Mouse (Mus musculus) heart, postnatal 36 days (tissue): ENCODE measurements around the gene Srms. TPM values are rescaled to one million over a fixed set of nuclear protein-coding genes. Genes with fewer than 3 reads are reported as not detected.
A peak's percentile ranks its signal among the peaks of the same experiment; 100 is the strongest.
"Not testable (repeated sequence)": the region's sequence is repeated elsewhere in the genome, so short reads cannot be mapped to it uniquely, and the experiment has no call there.

Source experiments
- DNase-seq, 2 experiments: peaks; one replicate each; pipeline ENCODE4 v3.0.0; 2021 to 2022
- intact Hi-C: fragments of 180-260 bp; cut with DNase I; formaldehyde crosslinking; loops from one replicate; pipeline ENCODE4 v1.15.1; 2025
- total RNA-seq, 2 experiments: library from RNA; stranded (reverse); gene quantifications; 2 replicates each; pipeline ENCODE4 v1.2.3; 2021

The Srms gene
- total RNA-seq, 2 experiments from 2014 or later: 0.14 to 0.49 TPM

DNA sequence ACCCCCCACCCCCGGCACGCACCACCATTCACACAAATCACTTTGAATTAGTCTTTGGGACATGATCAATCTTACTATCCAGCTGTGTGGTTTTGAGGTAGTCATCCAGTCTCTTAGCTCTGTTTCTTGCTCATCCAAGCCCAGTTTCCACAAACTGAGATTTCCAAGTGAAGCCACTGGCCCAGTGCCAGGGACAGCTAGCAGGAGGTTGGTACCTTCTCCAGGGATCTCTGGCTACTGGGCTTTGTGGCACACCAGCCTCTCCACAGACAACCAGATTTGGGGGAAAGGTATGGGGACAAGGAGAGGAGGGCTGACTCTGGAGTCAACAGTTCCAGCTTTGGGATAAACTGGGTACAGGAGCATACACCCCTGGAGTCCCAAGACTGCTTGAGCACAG, 7.4 kb upstream of the Srms start:
- intact Hi-C loops: no loop called here
- no peak for DNase-seq

DNA sequence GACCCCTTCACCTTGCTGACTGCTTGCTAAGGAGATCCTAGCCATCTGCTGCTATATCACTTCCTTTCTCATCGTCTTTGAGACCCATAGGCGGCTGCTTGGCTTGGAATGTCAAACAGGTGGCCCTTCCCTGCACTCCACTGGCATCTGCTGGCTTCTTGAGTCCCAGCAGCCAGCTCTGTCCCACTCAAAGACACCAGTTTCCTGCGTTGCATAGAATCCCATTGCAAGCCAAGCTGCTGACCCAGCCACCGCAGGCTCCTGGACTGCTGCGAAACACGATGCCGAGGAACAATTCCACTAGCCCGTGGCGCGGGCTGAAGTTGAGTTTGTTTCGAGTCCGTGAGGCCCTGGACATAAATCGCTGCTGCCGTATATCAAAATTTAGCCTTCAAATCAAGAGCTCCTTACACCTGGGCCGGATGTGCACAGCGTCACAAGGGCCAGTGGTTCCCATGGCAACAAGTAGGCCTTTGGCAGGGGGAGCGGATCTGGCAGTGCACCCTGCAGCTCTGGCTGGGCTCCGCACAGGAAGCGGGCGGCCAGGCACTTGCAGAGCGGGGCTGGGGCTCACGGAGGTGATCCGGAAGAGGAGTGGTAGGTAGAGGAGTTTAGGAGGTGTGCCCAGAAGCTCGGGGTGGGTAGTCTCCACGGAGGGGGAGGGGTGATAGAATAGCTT, 6.7 kb upstream of the Srms start, which contains the start of gene Fndc11:
Gene Fndc11, plus strand, starts transcription at position 476 of the 679 bp plus-strand sequence.
- DNase-seq: peak; percentile 73 to 75
- intact Hi-C loops: loop anchor here (2.0 kb wide), 1 partner anchor 31 kb away; no protein-coding TSS in a partner anchor

DNA sequence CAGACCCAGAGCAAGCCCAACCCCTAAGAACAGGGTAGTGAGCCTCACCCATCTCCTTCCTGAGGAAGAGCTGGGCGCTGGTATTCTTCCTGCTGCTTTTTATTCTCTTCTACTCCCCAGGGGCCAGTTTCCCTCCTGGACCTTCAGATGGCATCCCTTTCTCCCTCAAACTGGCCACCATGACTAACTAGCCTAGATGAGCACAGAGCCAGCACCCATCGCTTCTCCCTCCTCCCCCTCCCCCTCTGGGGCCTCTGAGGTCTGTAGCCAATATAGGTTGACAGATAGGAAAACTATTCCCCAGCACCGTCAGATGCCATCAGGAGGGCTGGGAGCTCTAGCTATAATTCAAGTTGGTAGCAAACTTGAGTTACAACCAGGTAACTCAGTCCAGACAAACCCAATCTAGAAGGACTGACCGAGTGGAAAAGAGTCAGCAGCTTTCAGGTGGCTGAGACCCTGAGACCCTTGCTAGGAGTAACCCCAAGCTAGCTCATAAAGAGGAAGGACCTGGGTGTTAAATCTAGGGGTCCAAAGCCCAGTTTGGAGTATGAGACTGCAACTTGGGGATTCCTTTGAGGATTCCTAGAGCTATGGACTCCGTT, 6.0 kb upstream of the Srms start:
- DNase-seq: no peak
- intact Hi-C loops: loop anchor here (2.0 kb wide), 1 partner anchor 30 kb away; no protein-coding TSS in a partner anchor

DNA sequence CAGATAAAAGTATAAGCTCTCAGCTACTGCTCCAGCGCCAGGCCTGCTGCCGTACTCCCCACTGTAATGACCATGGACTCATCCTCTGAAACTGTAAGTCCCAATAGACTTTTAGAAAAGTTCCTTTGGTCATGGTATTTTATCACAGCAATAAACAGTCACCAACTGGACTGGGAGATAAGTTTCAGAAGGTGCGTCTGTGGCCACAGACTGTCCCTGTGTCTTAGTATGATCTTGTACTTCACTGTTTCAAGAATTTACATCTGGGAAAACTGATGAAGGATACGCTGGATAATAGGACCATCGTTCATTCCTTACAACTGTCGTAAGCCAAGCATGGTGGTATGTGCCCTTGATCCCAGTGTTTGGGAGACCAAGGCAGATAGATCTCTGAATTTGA, 3.1 kb upstream of the Srms start:
- no peak for DNase-seq
- intact Hi-C loops: no loop called here

DNA sequence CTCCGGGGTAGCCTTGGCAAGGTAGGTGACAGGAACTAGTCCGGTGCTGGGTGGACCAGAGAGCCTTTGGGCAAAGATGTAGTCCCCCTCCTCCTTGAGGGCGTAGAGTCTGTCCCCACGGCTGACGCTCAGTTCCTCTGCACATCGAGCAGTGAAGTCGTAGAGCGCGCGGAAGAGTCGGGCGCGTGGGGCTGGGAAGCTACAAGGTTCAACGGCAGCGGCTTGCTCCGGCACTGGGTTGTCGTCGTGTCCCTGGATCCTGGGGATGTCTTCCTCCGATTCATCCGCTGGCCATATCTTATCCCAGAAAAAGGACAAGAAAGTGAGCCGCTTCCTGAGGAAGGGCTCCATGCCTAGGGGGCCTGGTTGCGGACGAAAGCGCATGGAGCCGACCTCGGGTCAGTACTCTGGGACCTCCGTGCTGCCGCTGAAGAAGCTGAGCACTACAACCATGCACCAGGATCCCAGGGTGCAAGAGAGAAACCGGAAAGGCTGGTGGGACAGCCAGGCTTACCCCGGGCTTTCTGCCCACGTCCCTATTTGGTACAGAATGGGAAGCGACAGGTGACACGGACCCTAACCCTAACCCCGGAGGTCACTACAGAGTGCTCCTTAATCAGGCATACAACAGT, 480 bp downstream of the Srms start:
- intact Hi-C loops: no loop called here
- no peak for DNase-seq

DNA sequence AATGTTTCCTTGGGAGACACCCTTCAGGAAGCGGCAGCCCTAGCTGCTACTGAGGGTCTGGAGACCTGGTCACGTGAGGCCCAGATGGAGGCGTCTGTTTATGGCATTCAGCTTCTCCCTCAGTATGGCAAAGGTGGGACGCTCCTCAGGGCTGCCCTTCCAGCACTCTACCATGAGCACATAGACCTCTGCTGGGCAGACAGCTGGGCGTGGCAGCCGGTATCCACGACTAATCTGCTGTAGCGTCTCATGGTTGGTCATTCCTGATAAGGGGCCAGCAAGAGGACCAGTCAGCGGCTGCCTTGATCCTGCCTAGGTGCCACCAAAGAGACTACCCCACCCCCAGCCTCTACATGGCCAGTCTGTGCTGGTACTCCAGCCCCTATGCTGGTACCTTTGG, 6.9 kb downstream of the Srms start:
- no peak for DNase-seq

DNA sequence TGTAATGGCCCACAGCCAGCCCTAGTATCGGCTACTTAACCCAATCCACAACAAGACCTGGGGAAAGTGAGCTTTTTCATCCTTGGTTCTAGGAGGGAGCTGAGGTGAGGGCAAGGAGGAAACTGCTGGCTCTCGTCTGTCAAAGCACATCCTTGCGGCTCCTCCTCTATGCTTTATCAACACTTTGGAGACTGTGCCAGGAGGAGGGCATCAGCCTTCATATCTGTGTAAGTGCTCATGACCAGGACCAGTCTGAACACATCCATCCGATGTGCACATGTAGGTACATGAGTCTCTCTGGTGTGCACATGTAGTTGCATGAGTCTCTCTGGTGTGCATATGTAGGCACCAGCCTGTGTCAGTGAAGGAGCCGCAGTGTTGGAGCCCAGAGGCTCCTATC, 7.3 kb downstream of the Srms start:
- no peak for DNase-seq

More for the DNA sequence above, 6.9 kb downstream of the Srms start:
- intact Hi-C loops: no loop called here

DNA sequence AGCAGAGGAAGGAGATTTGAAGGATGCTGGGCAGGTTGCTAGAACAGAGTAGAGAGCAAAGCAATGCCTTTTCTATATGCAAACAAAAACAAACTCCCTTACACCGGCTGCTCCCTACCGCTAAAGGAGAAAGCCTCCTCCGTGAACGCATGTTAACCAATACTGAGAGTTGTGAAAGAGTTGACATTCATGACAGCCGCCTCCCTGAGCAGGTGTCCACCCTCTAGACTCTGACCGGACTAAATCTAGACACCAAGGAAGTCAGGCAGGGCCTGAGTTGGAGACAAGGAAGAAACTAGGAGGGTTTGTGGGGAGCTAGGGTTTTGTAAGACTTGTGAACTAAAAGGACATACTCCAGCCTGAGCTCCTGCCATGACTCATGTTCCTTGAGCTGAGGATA, 10.1 kb downstream of the Srms start:
- DNase-seq: no peak

More for the DNA sequence above, 7.3 kb downstream of the Srms start:
- intact Hi-C loops: no loop called here

DNA sequence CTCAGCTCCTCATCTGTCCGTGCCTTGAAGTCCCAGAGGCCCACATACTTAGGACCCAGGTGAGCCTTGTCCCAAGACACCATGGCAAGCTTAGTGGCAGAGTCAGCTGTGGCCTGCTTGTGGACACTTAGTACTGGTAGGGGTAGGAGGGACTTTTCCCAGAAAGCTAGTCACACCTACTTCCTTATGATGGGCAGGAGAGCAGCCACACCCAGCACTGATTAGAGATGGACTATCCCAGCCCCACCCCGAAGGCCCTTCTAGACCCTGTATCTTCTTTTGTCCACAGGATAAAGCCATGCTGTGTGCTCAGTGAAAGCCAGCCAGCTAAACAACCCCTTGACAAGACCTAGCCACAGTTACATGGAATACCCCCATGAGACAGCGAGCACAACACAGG, 10.6 kb downstream of the Srms start, which contains the start of gene Ptk6:
Gene Ptk6, minus strand, starts transcription at position 368 of the 400 bp plus-strand sequence.
- no peak for DNase-seq
- intact Hi-C loops: no loop called here

More for the DNA sequence above, 10.1 kb downstream of the Srms start:
- intact Hi-C loops: no loop called here

DNA sequence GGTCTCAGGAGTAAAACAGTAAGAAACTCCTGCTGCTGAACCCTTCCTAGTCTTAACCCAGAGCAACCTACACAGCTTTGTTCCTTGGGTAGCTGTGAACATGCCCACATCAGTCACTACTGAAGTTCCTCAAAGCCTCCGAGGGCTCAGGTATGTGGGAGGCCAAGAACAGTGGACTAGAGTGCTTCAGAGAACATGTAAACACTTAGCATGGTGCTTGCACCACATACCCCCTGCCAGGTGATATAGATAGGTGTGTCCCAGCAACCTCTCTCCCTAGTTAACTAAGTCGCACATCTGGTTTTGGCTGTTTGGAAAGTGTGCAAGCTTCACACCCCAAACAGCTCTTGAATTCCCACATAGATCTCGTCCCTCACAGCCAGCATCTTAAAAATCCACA, 11.4 kb downstream of the Srms start:
- no peak for DNase-seq
- intact Hi-C loops: no loop called here

DNA sequence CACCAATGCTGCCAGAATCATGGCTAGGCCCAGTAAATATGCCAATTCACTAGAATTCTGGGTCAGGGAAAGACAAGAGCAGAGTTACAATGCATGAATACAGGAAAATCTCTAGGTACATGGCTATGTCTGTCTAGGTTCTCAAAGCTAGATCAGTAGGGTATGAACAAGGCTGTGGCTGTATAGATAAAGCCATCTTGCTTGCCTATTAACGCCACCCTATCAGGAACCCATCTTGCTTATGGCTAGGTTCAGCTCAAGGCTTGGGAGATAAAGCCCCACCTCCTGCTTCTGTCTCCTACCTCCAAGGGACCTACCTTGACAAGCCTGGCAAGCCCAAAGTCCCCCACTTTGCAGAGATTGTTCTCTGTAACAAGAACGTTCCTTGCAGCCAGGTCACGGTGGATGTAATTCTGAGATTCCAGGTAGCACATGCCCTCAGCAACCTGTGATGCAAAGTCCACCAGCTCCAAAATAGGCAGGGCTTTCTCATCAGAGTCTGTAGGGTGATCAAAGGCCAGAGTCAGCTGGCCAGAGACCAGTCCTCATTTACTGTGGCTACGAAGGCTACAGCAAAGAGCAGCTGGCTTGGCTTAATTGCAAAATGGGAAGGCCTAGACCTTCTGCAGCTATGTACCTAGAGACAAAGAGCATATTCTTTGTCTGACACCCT, 16.2 kb downstream of the Srms start:
- DNase-seq: no peak
- intact Hi-C loops: no loop called here

DNA sequence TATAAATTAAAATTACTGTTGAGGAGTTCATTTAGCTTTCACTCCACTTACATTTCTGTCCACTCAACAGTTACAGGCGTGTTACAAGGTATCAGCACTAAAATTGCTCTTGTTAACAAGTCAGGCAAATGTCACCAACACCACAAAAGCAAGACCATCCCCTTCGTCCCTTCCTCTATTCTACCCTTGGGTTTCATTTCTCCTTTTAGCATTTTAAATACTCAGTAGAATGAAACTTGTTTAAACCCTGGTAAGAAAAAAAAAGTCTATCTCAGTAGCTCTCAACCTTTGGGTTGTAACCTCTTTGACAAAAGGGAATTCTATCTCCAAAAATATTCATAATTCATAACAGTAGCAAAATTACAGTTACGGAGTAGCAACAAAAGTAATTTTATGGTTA, 19.9 kb downstream of the Srms start:
- DNase-seq: no peak
- intact Hi-C loops: no loop called here

DNA sequence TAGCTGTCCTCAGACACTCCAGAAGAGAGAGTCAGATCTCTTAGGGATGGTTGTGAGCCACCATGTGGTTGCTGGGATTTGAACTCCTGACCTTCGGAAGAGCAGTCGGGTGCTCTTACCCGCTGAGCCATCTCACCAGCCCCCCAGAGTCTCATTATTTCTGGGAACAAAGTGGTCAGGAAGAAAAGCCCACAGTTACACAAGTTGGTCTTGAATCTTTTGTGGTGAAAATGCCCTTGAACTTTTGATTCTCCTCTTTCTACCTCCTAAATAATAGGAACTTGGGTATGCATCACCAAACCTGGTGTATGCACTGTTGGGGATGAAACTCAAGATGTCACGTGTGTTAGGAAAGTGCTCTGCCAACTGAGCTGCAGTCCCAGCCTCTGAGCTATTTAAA, 21.0 kb downstream of the Srms start:
- intact Hi-C loops: no loop called here
- DNase-seq: no peak

DNA sequence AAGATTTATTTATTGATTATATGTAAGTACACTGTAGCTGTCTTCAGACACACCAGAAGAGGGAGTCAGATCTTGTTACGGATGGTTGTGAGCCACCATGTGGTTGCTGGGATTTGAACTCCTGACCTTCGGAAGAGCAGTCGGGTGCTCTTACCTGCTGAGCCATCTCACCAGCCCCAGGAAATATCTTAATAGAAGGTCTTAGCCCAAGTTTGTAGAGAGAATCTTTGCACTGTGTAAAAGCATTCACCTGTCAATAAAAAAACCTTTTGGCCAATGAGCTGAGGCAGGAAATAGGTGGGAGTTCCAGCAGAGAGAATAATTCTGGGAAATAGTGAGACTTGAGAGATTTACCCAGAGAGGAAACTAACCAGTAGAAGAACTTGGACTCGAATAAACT, 21.6 kb downstream of the Srms start:
- DNase-seq, intact Hi-C loops: not testable (repeated sequence)

DNA sequence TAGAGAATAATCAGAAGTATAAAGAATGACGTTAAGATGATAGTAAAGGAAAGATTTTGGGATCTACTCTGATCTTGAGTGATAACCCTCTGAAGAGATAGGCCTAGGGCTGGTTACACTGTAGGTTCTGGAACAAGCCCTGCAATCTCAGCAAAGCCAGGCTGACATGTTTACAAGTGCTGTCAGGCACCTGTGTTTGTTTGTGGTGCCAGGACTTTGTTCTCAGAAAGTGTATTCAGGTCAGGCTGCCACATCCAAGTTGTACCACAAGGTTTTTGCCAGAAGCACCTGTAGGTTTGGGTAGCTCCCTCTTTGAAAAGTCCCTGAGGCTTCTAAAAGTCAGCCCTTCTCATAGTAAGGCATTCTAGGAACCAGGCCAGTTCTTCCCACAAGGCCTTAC, 23.7 kb downstream of the Srms start:
- intact Hi-C loops: loop anchor here (2.0 to 5.0 kb wide), 4 partner anchors 29 to 408 kb away; partner anchors contain the start of genes Rtel1 and Samd10
- no peak for DNase-seq

DNA sequence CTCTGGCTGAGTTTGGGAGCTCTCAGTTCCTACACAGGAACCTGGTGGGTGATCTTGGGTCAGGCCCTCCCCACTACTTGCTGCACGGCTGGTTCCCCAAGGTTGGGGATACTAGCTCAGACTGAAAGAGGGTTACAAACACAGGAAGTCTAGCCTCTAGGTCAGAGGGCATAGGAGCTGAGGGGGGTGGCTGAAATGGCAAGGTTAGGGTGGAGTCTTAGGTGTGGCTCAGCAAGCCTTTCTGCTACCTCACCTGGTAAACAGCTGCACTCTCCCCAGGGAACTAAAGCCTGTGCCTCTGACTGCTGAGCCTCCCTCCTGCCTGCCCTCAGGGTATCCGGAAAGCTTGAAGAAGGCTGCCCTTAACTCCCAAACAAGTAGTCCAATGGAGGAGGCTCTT, 24.3 kb downstream of the Srms start:
- DNase-seq: peak in 1 of 2 experiments; percentile 30
- intact Hi-C loops: loop anchor here (2.0 to 5.0 kb wide), 4 partner anchors 30 to 409 kb away; partner anchors contain the start of genes Rtel1 and Samd10

DNA sequence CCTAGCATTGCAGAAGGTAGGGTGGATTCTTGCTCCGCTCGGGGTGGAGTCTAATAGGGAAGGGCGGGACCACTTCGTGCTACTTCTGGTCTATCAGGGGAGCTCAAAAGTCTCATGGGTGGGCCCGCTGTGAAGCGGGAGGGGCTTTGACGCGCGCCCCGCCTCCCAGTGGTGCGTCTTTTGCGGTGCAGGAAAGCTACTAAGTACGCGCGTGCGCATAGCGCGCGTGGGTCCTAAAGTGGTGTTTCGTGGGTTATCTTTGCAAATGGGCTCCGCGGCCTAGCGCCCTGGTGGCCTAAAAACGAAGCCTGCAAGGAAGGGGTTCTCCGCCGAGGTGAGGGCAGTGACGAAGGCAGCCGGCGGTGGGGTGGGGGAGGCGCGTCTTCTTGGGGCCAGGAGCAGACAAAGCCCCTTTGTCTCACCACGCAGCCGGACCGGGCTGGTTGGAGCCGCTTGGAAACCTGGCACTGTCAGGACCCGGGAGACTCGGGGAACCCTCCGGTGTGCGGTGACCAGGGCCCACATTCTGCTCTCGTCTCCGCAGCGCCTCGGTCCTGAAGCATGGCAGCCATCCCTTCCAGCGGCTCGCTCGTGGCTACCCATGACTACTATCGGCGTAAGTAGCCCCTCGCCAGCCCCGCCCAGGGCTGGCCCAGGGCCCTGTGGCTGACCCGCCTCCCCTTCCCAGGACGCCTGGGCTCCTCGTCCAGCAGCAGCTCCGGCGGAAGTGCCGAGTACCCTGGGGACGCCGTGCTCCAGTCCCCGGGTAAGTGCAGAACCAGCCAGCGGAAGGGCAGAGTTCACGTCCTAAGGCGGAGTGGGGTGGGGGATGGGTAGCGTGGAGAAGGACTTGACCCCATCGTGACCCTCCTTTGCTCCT, 25.6 kb downstream of the Srms start, which contains the start of gene Ppdpf:
Gene Ppdpf, plus strand, starts transcription at position 127 of the 880 bp plus-strand sequence.
- peak; percentile 91 to 92 for DNase-seq
- intact Hi-C loops: loop anchor here (2.0 to 5.0 kb wide), 3 partner anchors 101 to 410 kb away; partner anchors contain the start of genes Gmeb2, Rtel1 and Samd10

DNA sequence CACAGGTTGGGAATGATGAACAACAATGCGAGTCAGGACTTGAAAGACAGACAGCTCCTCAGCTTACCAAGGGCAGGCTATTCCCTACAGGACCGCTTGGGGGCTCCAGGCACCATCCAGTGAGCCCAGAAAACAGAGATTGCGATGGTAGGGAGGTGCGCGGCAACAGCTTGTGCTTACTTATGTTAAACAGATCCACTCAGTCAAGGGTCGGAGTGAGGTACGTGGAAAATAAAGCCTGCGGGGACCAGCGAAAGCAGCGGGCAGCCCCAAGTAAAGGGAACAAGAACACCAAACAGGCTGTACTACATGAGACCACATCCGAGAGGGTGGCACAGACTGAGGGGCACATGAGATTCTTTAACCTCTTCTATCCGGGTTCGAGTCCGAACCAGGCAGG, 26.4 kb downstream of the Srms start:
- peak; percentile 85 to 86 for DNase-seq
- intact Hi-C loops: loop anchor here (1.0 to 5.0 kb wide), 4 partner anchors 102 to 411 kb away; partner anchors contain the start of genes Gmeb2, Rtel1 and Samd10

DNA sequence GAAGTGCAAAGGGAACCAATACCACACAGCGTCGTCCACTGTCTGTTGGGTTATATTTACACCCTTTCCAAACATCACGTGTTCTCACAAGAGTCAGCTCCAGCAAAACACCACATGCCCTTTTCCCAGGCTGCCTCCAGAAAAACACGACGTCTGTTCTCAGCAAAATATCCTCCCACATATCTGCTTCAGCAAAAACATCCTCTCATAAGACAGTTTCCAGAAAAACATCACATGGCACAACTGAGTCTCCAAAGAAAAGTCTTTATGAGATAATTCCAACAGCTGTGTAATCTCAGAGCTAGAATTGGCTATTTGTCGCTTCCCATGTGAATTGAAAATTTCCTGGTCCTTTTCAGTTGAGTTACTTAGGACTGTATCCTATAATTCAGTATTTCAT, 32.1 kb downstream of the Srms start:
- DNase-seq: peak in 1 of 2 experiments; percentile 21
- intact Hi-C loops: no loop called here

DNA sequence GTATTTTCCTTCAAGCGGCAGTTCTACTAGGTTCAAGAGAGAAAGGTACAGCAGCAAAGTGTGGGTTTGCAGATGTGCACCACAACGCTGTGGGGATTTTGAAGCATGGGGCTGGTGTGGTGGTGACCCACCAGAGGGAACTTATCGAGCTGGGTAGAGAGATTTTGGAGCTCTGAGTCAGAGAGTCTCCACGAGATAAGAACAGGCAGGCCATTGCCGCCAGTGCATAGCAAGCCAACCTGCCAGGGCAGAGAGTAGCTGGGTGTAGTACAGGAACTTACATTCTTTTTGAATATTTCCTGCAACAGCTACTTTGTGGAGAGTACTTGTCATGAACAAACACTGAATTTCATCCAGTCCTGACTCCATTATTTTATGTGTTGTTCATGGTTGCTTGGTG, 34.5 kb downstream of the Srms start:
- intact Hi-C loops: no loop called here

More for the DNA sequence above, 34.5 kb downstream of the Srms start:
- DNase-seq: no peak
